Mouse (Mus musculus) olfactory bulb, adult 2 months (tissue): ENCODE results near the gene Ube2v1.

ENCODE experiments used
- CTCF ChIP-seq: fragments of 200-500 bp; IDR thresholded peaks from 2 replicates; pipeline ENCODE4 v1.5.1; 2012; ENCODE audit warnings: low read depth, mild to moderate bottlenecking, low read length, moderate library complexity; ENCODE audit not compliant: insufficient read depth
- POLR2A ChIP-seq: fragments of 200-500 bp; IDR thresholded peaks from 2 replicates; pipeline ENCODE4 v1.6.1; 2012; ENCODE audit warnings: mild to moderate bottlenecking, low read depth, low read length, moderate library complexity; ENCODE audit not compliant: insufficient read depth

DNA sequence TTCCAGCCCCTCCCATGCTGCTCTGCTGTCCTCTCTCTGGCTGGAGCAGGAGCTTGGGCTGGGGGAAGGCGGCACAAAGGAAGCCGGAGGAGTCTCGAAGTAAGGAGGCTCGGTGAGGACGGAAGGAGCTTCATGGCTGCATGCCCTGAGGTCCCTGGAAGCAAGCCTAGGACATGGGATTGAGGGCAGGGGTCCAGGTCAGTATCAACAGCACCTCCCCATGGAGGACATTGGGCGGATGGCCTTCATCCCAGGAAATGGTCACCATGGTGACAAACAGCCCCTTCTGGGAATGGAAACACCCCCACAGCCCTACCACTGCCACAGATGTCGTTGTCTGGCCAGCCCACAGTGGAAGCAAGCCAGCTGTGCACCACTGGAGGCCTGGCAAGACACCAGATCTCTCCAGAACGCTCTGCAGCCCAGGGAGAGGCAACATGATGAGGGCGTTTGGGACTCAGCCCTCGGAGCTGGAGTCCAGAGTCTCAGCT lies 37.4 kb downstream of the Ube2v1 start:
- TF ChIP-seq POLR2A: no peak
- no peak for TF ChIP-seq CTCF
